Mouse (Mus musculus) frontal cortex, adult 2 months (tissue): ENCODE measurements at regions not wholly inside any gene's neighbourhood (a gene's known extent, or its start where the extent isn't known, plus 50 kb on each side); places are given as distances from the start of the nearest gene placed in this dataset.
A peak's percentile ranks its signal among the peaks of the same experiment; 100 is the strongest.
"Not testable (repeated sequence)": the region's sequence is repeated elsewhere in the genome, so short reads cannot be mapped to it uniquely, and the experiment has no call there.

ENCODE experiments used
- DNase-seq, 2 experiments: peaks; one replicate each; pipeline ENCODE4 v3.0.0; 2022; ENCODE audit warnings: low spot score in 1 of 2; ENCODE audit errors: extremely low spot score in 1 of 2

DNA sequence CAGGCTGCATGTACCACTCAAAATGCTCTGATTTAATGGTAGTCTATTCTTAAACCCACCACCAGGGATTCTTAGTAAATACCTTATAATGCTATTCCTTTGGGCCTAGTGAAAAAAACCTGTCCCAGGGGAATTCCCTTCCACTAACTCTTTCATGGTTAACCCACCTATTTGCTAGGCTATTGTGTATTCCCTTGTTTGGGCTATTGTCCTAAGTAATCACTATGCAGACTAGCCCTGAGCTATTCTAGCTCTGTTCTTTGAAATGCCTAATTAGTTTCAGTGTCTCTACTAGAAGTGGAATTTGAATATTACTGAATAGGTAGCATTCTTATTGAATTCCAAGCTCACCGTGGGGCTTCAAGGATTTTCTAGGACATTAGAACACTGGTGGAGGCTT, 620.6 kb upstream of the Pom121l12 start:
- no peak for DNase-seq

GRCm38 (mm10) chr11:14016637-14017036, 582.4 kb upstream of the Pom121l12 start:
- DNase-seq = peak in 1 of 2 experiments; percentile 10

GRCm38 (mm10) chr11:14031412-14032122, 567.5 kb upstream of the Pom121l12 start:
- DNase-seq = no peak

GRCm38 (mm10) chr11:14032498-14032897, 566.6 kb upstream of the Pom121l12 start:
- DNase-seq = not testable (repeated sequence)

- peak in 1 of 2 experiments; percentile 4 for DNase-seq
These were observed 540.0 kb upstream of the Pom121l12 start for GRCm38 (mm10) chr11:14059118-14059517.

- no peak for DNase-seq
These were observed 527.0 kb upstream of the Pom121l12 start for GRCm38 (mm10) chr11:14072104-14072503.

DNA sequence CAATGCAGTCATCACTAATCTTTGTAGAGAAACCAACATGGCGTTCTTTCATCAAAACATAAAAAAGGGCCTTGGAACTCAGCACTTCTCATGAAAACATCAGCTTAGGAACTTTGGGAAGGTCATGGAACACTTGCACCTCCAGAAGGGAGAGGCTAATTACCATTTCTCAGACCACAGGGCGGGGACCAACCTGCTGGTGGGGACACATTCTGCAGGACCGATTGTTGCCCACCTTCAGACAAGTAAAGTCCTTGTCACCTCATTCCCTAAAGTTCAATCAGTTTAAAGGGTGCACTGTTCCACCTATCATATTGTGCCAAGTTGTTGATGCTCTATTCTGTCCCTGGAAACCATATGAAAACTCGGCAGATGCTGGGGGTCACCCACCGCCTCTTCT, 526.5 kb upstream of the Pom121l12 start:
- no peak for DNase-seq
